Mouse (Mus musculus) bone marrow, adult 2 months (tissue): ENCODE results near the gene Brip1.

ENCODE experiments used
- CTCF ChIP-seq: fragments of 200-500 bp; IDR thresholded peaks from 2 replicates; pipeline ENCODE4 v1.5.1; 2011; ENCODE audit warnings: low read length, control low read depth; ENCODE audit not compliant: control insufficient read depth, insufficient read depth
- POLR2A ChIP-seq: fragments of 200-500 bp; IDR thresholded peaks from 2 replicates; pipeline ENCODE4 v1.6.1; 2011; ENCODE audit warnings: low read depth, mild to moderate bottlenecking, control low read depth, low read length, borderline replicate concordance; ENCODE audit not compliant: control insufficient read depth

DNA sequence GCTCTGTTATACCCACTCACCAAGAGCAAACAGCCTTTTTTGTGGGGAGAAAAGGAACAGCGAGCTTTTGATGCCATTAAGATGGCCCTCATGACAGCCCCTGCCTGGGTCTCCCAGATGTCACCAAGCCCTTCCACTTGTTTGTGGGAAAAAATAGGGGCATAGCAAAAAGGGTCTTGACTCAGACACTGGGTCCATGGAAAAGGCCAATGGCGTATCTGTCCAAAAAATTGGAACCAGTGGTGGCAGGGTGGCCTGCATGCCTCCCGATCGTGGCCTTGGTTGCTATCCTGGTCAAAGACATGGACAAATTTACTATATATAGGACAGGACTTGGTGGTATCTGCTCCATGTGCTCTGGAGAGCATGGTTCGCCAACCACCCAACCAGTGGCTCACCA, 4.0 kb upstream of the Brip1 start:
- TF ChIP-seq CTCF, result no peak
- no peak for TF ChIP-seq POLR2A
